Mouse (Mus musculus): ENCODE results near the gene Glyr1. TPM values are rescaled to one million over a fixed set of nuclear protein-coding genes. Genes with fewer than 3 reads are reported as not detected.
A peak's percentile ranks its signal among the peaks of the same experiment; 100 is the strongest.

The Glyr1 gene
- total and polyA plus RNA-seq, 3 experiments, result 44.8 to 103 (median 68.7) TPM

DNA sequence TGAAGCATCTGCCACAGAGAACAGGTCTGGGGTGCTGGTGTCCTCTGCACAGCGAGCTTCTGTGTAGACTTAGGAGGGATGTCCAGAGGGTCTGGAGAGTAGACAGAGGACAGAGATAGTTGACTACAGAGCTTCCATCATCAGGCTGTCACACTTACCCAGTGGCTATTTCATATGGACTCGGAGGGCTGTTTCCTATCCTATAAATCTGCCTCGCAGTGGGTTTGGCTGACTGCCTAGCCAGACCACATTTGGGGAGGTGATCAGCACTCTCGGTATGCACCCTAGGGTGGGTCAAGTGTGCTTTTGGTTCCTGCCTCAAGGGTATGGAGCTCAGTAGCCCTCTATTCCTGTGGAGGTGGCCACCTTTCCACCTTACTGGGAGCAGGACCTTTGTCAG lies 35.5 kb upstream of the Glyr1 start:
- no peak overlapping the region for H3K9ac ChIP-seq (ENCODE audit: control insufficient read depth, low read depth, low read length, poor library complexity, severe bottlenecking)
- TF ChIP-seq NELFE (IDR thresholded peaks at IDR 0.05; ENCODE audit: low read depth, low read length) (no peak), ZC3H11A (IDR thresholded peaks at IDR 0.05; ENCODE audit: low read depth, low read length) (no peak), GABPA (IDR thresholded peaks at IDR 0.05; ENCODE audit: low read depth, low read length) (no peak), RCOR1 (IDR thresholded peaks at IDR 0.05; ENCODE audit: low read depth, low read length) (no peak), JUND (IDR thresholded peaks at IDR 0.05; ENCODE audit: low read depth, low read length) (no peak), USF1 (IDR thresholded peaks at IDR 0.05; ENCODE audit: low read depth, low read length) (no peak), POLR2AphosphoS2 (IDR thresholded peaks at IDR 0.05; ENCODE audit: low read length) (no peak), EP300 (IDR thresholded peaks at IDR 0.05; ENCODE audit: low read depth in 1 of 2, low read length in 2 of 2) (no peak), TAL1 (IDR thresholded peaks at IDR 0.05; ENCODE audit: low read length) (no peak), MAZ (IDR thresholded peaks at IDR 0.05; ENCODE audit: low read depth, low read length) (no peak), CHD2 (IDR thresholded peaks at IDR 0.05; ENCODE audit: low read length) (no peak), POLR2A (IDR thresholded peaks at IDR 0.05; ENCODE audit: control insufficient read depth in 1 of 2, insufficient read depth in 1 of 2, low read depth in 1 of 2, low read length in 2 of 2, poor library complexity in 1 of 2) (no peak), MYB (IDR thresholded peaks at IDR 0.05; ENCODE audit: low read depth, low read length) (no peak), RAD21 (IDR thresholded peaks at IDR 0.05; ENCODE audit: low read depth, low read length) (no peak), CTCF (IDR thresholded peaks at IDR 0.05 in 2 of 3, conservative IDR thresholded peaks at IDR 0.05 in 1 of 3; ENCODE audit: control insufficient read depth in 1 of 3, insufficient read depth in 1 of 3, low read depth in 2 of 3, low read length in 3 of 3, poor library complexity in 1 of 3, severe bottlenecking in 1 of 3) (no peak), CHD1 (IDR thresholded peaks at IDR 0.05; ENCODE audit: low read depth, low read length) (no peak)
- no peak overlapping the region for H3K27ac ChIP-seq (ENCODE audit: control insufficient read depth, low read depth, low read length)
- no peaks in the 10 kb centered on the region for H3K9me3 ChIP-seq (replicated peaks; ENCODE audit: insufficient read depth, low read length)
- no peaks in the 10 kb centered on the region for H3K79me2 ChIP-seq (ENCODE audit: control insufficient read depth, insufficient read depth, low read length, poor library complexity)
- peaks cover 0 to 4% of the 10 kb centered on the region in 2 experiments; a peak in 1 of 4 replicates for H3K36me3 ChIP-seq (ENCODE audit: control insufficient read depth in 1 of 2, insufficient read depth in 2 of 2, low read length in 2 of 2)
- no peak for DNase-seq (ENCODE audit: low read depth, low spot score)
- H3K4me1 ChIP-seq (ENCODE audit: control insufficient read depth in 1 of 2, insufficient read depth in 2 of 2, low read length in 2 of 2), result no peaks in the 10 kb centered on the region
- H3K27me3 ChIP-seq (ENCODE audit: control insufficient read depth in 1 of 2, insufficient read depth in 2 of 2, low read length in 2 of 2), result no peaks in the 10 kb centered on the region
- no peak overlapping the region for H3K4me3 ChIP-seq (ENCODE audit: control insufficient read depth in 1 of 2, insufficient read depth in 1 of 2, low read depth in 2 of 2, low read length in 2 of 2)

- peak; percentile 37 for DNase-seq (ENCODE audit: low read depth, low spot score)
Measured at GRCm38 (mm10) chr16:5074341-5074740, 24.7 kb upstream of the Glyr1 start.

More at GRCm38 (mm10) chr16:5074341-5074740, 24.7 kb upstream of the Glyr1 start:
- TF ChIP-seq NELFE (IDR thresholded peaks at IDR 0.05; ENCODE audit: low read depth, low read length), result no peak
- TF ChIP-seq E2F4 (IDR thresholded peaks at IDR 0.05; ENCODE audit: borderline replicate concordance, low read depth, low read length), result no peak
- no peak for TF ChIP-seq TBP (IDR thresholded peaks at IDR 0.05; ENCODE audit: low read depth, low read length)
- TF ChIP-seq ETS1 (IDR thresholded peaks at IDR 0.05; ENCODE audit: low read depth, low read length), result no peak
- TF ChIP-seq MAZ (IDR thresholded peaks at IDR 0.05; ENCODE audit: low read depth, low read length), result no peak
- no peak for TF ChIP-seq HCFC1 (IDR thresholded peaks at IDR 0.05; ENCODE audit: low read depth, low read length)
- TF ChIP-seq EP300 (IDR thresholded peaks at IDR 0.05; ENCODE audit: low read depth in 1 of 2, low read length in 2 of 2), result no peak
- no peak for TF ChIP-seq MAFK (IDR thresholded peaks at IDR 0.05; ENCODE audit: borderline replicate concordance, low read depth, low read length)
- no peak for TF ChIP-seq NRF1 (IDR thresholded peaks at IDR 0.05; ENCODE audit: insufficient read depth, low read depth, low read length, poor library complexity, severe bottlenecking)
- TF ChIP-seq USF2 (IDR thresholded peaks at IDR 0.05; ENCODE audit: borderline replicate concordance in 1 of 2, insufficient read depth in 1 of 2, low read depth in 1 of 2, low read length in 2 of 2), result no peak
- no peak for TF ChIP-seq JUND (IDR thresholded peaks at IDR 0.05; ENCODE audit: low read depth, low read length)
- Histone ChIP-seq H3K9me3 (replicated peaks; ENCODE audit: insufficient read depth, low read length) (no peaks in the 10 kb centered on the region), H3K79me2 (ENCODE audit: control insufficient read depth, insufficient read depth, low read length, poor library complexity) (no peaks in the 10 kb centered on the region), H3K4me3 (ENCODE audit: control insufficient read depth in 1 of 2, insufficient read depth in 1 of 2, low read depth in 2 of 2, low read length in 2 of 2) (no peak overlapping the region), H3K27me3 (ENCODE audit: control insufficient read depth in 1 of 2, insufficient read depth in 2 of 2, low read length in 2 of 2) (no peaks in the 10 kb centered on the region), H3K9ac (ENCODE audit: control insufficient read depth, low read depth, low read length, poor library complexity, severe bottlenecking) (no peak overlapping the region), H3K27ac (ENCODE audit: control insufficient read depth, low read depth, low read length) (no peak overlapping the region), H3K36me3 (ENCODE audit: control insufficient read depth in 1 of 2, insufficient read depth in 2 of 2, low read length in 2 of 2) (peaks cover 0 to 23% of the 10 kb centered on the region in 2 experiments; a peak in 2 of 4 replicates), H3K4me1 (ENCODE audit: control insufficient read depth in 1 of 2, insufficient read depth in 2 of 2, low read length in 2 of 2) (no peaks in the 10 kb centered on the region)
